Mouse (Mus musculus): ENCODE data around the gene Tm9sf4.

GRCm38 (mm10) chr2:153151926-153152665 lies 9.0 kb upstream of the Tm9sf4 start:
- TF ChIP-seq CTCF (IDR thresholded peaks at IDR 0.05) (no peak), POLR2A (IDR thresholded peaks at IDR 0.05; ENCODE audit: insufficient read depth, low read depth, low read length) (no peak)
